Mouse (Mus musculus) limb, embryonic 10.5 days (tissue): Measurements from ENCODE around the gene Zmiz2. TPM values are rescaled to one million over a fixed set of nuclear protein-coding genes. Genes with fewer than 3 reads are reported as not detected.
"Not testable (repeated sequence)": the region's sequence is repeated elsewhere in the genome, so short reads cannot be mapped to it uniquely, and the experiment has no call there.

Experiments used
- DNase-seq: peaks from one replicate; pipeline ENCODE4 v3.0.0-alpha.2; 2017; ENCODE audit warnings: low spot score
- H3K27ac ChIP-seq: fragments of 300-500 bp; sonication (generic); 2 replicates; pipeline ENCODE4 v1.5.1; 2016; ENCODE audit warnings: mild to moderate bottlenecking
- H3K27me3 ChIP-seq: fragments of 300-500 bp; sonication (generic); 2 replicates; pipeline ENCODE4 v1.6.1; 2016; ENCODE audit warnings: low read depth, mild to moderate bottlenecking; ENCODE audit not compliant: poor library complexity, severe bottlenecking
- H3K36me3 ChIP-seq: fragments of 300-500 bp; sonication (generic); 2 replicates; pipeline ENCODE4 v1.6.1; 2016; ENCODE audit warnings: mild to moderate bottlenecking, moderate library complexity
- H3K4me1 ChIP-seq: fragments of 300-500 bp; sonication (generic); 2 replicates; pipeline ENCODE4 v1.6.1; 2016
- H3K4me3 ChIP-seq: fragments of 300-500 bp; sonication (generic); 2 replicates; pipeline ENCODE4 v1.5.1; 2016; ENCODE audit warnings: mild to moderate bottlenecking, moderate library complexity
- H3K9me3 ChIP-seq: fragments of 300-500 bp; sonication (generic); replicated peaks from 2 replicates; pipeline ENCODE4 v1.6.1; 2016; ENCODE audit warnings: mild to moderate bottlenecking
- WGBS: fragments of 180-500 bp; shearing (Covaris S2); methylation state at CpG from one replicate; pipeline ENCODE4 v1.1.7; 2016; 5-methylcytosine and 5-hydroxymethylcytosine counted together
- polyA plus RNA-seq: library from polyadenylated mRNA; unstranded; fragments of >200 nt; fragmentation: Nextera tagmentation; extraction: Ambion mirVana; gene quantifications from 2 replicates; pipeline ENCODE4 v1.2.1, GENCODE M21; 2016

Gene Zmiz2
- polyA plus RNA-seq, 1 experiment from 2014 or later = 12.4 TPM

DNA sequence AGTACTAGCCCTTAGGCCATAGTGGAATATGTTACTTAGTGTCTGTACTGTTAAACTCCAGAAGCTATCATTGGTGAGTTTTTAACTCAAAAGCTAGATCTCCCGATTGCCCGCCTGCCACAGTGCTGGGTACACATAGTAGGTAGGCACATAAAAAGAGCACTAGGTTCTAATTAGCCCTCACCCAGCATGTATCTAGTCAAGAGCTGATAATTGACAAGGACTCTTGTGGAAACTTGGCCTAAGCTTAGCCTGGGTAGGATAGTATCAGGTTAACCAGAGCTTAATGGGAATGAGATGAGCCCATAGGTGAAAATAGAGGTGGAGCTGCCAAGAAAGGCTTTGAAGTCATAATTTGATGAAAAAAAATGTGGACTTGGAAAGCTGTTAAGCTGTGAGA lies 28.2 kb downstream of the Zmiz2 start:
- H3K9me3 ChIP-seq = no peaks in the 10 kb centered on the region
- no peaks in the 10 kb centered on the region for H3K27me3 ChIP-seq
- H3K4me3 ChIP-seq = peak overlapping the region; percentile 89
- peaks cover 22% of the 10 kb centered on the region for H3K4me1 ChIP-seq
- WGBS = 53% methylated on average over 2 of the region's 2 CpGs
- no peak for DNase-seq
- H3K27ac ChIP-seq = peak overlapping the region; percentile 99; the same call in 1 of the 2 replicates
- H3K36me3 ChIP-seq = peaks cover 56% of the 10 kb centered on the region

DNA sequence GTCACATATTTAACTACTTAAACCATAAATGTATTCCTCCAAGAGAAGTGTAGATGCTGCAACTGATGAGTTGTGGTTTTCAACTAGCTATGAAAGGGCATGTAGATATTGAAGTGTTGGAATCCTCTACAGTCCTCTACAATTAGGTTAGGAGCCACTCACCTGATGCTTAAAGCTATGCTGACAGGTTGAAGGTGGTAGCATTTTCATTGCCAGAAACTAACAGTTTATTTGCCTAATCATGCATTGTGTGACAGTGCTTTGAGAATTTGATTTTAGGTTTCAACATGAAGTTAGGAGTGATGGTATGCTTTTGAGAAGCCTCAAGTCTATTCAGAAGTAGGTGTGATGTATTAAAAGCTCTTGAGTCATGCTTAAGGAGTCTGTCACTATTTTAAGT lies 28.6 kb downstream of the Zmiz2 start:
- H3K4me1 ChIP-seq = peaks cover 22% of the 10 kb centered on the region
- H3K36me3 ChIP-seq = peaks cover 60% of the 10 kb centered on the region
- no peaks in the 10 kb centered on the region for H3K9me3 ChIP-seq
- H3K27ac ChIP-seq = no peak overlapping the region
- H3K4me3 ChIP-seq = peak overlapping the region; percentile 89
- DNase-seq = no peak
- no peaks in the 10 kb centered on the region for H3K27me3 ChIP-seq

DNA sequence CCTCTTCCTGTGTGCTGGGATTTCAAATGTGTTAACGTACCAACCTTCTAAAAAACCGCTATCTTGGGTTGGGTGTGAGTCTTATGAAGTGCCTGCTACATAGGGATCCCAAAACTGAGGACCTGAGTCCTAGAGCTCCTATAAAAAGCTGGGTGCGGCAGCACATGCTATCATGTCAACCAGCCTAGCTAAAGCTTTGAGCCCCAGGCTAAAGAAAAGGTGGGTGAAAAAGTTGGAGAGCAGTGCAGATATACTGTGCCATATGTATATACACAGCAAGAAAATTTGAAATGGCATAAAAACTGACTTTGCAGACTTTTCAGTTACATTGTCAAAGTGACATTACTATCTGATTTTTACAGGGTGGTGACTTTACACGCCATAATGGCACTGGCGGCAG lies 29.9 kb downstream of the Zmiz2 start:
- Histone ChIP-seq H3K9me3 (no peaks in the 10 kb centered on the region), H3K27me3 (no peaks in the 10 kb centered on the region), H3K4me3 (peak overlapping the region; percentile 28), H3K27ac (no peak overlapping the region), H3K36me3 (peaks cover 72% of the 10 kb centered on the region), H3K4me1 (peaks cover 22% of the 10 kb centered on the region)
- 93% methylated on average over 5 of the region's 5 CpGs for WGBS
- no peak for DNase-seq

DNA sequence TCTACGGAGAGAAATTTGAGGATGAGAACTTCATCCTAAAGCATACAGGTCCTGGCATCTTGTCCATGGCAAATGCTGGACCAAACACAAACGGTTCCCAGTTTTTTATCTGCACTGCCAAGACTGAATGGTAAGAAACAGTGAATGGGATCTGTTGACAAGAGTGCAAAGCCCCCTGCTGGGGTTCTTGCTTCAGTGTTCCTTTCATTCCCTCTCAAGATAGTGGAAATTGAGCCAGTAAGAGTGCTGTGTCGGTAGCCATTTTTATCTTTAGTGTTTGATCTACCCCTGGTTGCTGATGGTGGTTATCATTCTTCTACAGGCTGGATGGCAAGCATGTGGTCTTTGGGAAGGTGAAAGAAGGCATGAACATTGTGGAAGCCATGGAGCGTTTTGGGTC lies 30.3 kb downstream of the Zmiz2 start:
- peaks cover 22% of the 10 kb centered on the region for H3K4me1 ChIP-seq
- not testable (repeated sequence) for H3K4me3 ChIP-seq, H3K9me3 ChIP-seq, H3K27ac ChIP-seq, H3K27me3 ChIP-seq, DNase-seq
- 85% methylated on average over 4 of the region's 4 CpGs for WGBS
- peaks cover 76% of the 10 kb centered on the region for H3K36me3 ChIP-seq

DNA sequence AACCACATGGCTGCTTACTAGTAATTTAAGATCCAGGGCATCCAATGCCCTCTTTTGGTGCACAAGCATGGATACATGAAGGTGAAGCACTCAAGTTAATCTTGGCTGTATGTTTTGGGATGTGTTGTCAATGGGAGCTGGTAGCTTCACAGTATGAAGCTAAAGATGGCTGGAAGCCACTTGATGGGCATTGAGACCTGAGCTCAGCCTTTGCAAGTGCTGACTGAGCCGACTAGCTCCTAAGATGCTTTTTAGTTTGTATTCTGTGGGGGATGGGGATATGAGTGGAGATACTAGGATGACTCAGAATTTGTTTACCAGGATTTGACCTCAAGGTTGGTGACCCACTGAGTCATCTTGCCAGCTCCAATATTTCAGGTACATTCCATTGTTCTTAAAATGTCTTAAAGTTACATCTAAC lies 31.4 kb downstream of the Zmiz2 start:
- peaks cover 86% of the 10 kb centered on the region for H3K36me3 ChIP-seq

DNA sequence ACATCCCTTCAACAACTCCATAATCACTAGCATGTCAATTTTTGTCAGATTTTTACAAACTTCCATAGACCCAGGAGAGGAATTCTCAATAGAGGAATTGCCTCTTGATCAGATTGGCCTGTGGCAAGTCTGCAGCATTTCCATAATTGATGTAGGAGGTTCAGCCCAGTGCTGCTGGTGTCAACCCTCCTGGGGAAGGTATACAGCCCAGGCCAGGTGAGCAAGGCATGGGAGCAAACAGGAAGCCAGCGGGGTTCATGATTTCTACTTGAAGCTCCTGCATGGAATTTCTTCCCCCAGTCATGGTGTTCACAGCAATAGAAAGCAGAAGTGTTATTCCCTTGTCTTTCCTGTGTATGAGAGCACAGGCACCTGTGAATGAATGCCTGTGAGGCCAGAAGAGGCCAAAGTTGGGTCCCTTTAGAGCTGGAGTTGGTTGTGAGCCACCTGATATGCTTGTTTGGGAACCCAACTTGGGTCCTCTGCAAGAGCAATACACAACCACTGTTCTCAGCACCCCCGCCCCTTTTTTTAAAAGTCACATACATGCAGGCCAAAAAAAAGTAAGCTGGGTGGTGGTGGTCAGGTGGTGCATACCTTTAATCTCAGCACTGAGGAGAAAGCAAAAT lies 32.0 kb downstream of the Zmiz2 start:
- peaks cover 89% of the 10 kb centered on the region for H3K36me3 ChIP-seq
- no peaks in the 10 kb centered on the region for H3K27me3 ChIP-seq
- no peak for DNase-seq
- H3K9me3 ChIP-seq = no peaks in the 10 kb centered on the region
- H3K4me1 ChIP-seq = peaks cover 11% of the 10 kb centered on the region
- H3K4me3 ChIP-seq = no peak overlapping the region
- 71% methylated on average over 2 of the region's 2 CpGs for WGBS
- no peak overlapping the region for H3K27ac ChIP-seq

More for the DNA sequence above, 31.4 kb downstream of the Zmiz2 start:
- 44% methylated on average over 1 of the region's 1 CpGs for WGBS
- DNase-seq = no peak
- no peak overlapping the region for H3K27ac ChIP-seq
- no peak overlapping the region for H3K4me3 ChIP-seq
- H3K4me1 ChIP-seq = peaks cover 13% of the 10 kb centered on the region
- H3K27me3 ChIP-seq = no peaks in the 10 kb centered on the region
- no peaks in the 10 kb centered on the region for H3K9me3 ChIP-seq

DNA sequence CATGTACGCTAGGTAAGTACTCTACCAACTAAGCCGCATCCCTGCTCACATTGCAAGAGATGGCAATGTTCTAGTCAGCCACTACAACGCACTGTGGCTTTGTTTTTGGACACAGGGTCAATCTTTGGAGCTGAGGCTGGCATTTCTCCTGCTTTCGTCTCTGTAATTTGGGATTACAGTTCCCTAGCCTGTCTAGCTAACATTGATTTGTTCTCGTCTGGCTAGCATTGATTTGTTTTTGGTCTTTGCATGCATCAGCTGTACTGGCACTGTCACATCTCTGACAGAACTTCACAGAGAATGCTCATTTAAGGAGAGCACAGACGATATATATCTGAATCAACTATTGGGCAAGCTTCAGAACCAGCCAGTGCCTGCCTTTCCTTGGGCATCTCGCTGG lies 41.3 kb downstream of the Zmiz2 start:
- WGBS = 94% methylated on average over 7 of the region's 7 CpGs
- no peak overlapping the region for H3K27ac ChIP-seq
- no peaks in the 10 kb centered on the region for H3K9me3 ChIP-seq
- peaks cover 98% of the 10 kb centered on the region for H3K36me3 ChIP-seq
- DNase-seq = no peak
- H3K4me3 ChIP-seq = no peak overlapping the region
- H3K4me1 ChIP-seq = no peaks in the 10 kb centered on the region
- no peaks in the 10 kb centered on the region for H3K27me3 ChIP-seq

DNA sequence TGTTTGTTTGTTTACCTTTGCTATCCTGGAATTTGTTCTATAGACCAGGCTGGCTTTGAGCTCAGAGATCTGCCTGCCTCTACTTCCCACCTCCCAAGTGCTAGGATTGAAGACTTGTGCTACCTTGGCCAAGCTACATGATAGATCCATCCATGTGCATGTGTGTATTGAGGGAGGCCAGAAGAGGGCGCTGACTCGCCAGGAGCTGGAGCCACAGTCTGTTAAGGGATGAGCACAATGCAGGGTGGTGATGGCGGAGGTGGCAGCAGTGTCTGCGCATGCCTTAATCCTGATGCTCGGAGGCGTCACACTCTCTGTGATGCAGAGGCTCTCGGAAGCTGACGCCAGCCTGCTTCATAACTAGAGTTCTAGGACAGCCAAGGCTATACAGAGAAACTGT lies 47.6 kb downstream of the Zmiz2 start:
- no peaks in the 10 kb centered on the region for H3K4me1 ChIP-seq
- no peak overlapping the region for H3K4me3 ChIP-seq
- no peak for DNase-seq
- no peak overlapping the region for H3K27ac ChIP-seq
- WGBS = 69% methylated on average over 8 of the region's 8 CpGs
- H3K36me3 ChIP-seq = peaks cover 92% of the 10 kb centered on the region
- no peaks in the 10 kb centered on the region for H3K9me3 ChIP-seq
- H3K27me3 ChIP-seq = no peaks in the 10 kb centered on the region

DNA sequence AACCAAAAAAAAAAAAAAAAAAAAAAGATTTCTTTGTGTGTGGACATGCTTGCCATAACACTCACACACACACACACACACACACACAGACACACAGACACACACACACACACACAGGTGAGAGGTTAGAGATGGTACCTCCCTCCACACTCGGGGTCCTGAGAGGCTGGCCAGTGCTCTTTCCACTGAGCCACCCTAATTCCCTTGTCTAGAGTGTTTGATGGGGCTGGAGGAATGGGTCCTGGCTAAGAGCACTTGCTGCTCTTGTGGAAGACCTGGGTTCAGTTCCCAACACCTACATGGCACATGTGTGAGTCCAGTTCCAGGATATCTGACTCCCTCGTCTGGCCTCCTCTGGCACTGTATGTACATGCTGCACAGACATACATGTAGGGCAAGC lies 48.8 kb downstream of the Zmiz2 start:
- H3K9me3 ChIP-seq = no peaks in the 10 kb centered on the region
- H3K4me1 ChIP-seq = no peaks in the 10 kb centered on the region
- no peak overlapping the region for H3K4me3 ChIP-seq
- no peaks in the 10 kb centered on the region for H3K27me3 ChIP-seq
- peaks cover 85% of the 10 kb centered on the region for H3K36me3 ChIP-seq
- no peak overlapping the region for H3K27ac ChIP-seq
- WGBS = 91% methylated on average over 2 of the region's 2 CpGs
- no peak for DNase-seq

DNA sequence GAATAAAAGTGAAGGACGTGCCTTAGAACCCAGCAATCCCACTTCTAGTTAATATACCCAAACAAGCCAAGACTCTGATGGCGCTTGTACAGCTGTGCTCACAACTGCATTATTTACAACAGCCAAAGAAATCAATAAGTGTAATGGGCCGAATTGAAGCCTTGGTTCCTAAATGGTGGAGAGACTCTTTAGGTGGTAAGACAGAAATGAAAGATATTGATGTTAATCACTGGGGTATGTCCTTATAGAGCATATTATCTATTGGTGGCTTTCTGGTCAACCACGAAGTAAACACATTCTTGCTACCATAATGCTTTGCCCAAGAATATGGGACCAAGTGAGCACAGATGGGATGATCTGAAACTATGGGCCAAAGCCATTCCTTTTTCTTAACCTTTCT lies 51.3 kb downstream of the Zmiz2 start:
- 98% methylated on average over 4 of the region's 4 CpGs for WGBS
- Histone ChIP-seq H3K27ac (no peak overlapping the region), H3K27me3 (no peaks in the 10 kb centered on the region), H3K4me3 (no peak overlapping the region), H3K4me1 (peaks cover 10% of the 10 kb centered on the region; the same call in 1 of the 2 replicates), H3K9me3 (no peaks in the 10 kb centered on the region), H3K36me3 (peaks cover 61% of the 10 kb centered on the region)
- DNase-seq = no peak

DNA sequence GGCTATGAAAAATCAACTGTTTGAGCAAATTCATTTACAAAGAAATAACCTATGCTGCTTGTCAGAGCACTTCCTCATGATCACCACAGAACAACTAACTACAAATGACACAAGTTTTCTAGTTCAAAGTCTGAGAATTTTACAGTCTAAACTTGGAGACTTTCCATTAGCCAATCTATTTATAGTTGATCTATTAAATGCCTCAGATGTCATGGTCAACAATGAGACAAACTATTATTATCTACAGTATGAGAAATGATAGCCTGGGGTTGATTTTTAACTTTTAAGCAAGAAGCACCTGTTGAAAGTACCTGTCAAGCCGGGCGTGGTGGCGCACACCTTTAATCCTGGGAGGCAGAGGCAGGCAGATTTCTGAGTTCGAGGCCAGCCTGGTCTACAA lies 53.7 kb downstream of the Zmiz2 start:
- WGBS = 92% methylated on average over 4 of the region's 4 CpGs
- Histone ChIP-seq H3K9me3 (no peaks in the 10 kb centered on the region), H3K4me3 (no peak overlapping the region), H3K36me3 (peaks cover 37% of the 10 kb centered on the region), H3K27me3 (no peaks in the 10 kb centered on the region), H3K27ac (no peak overlapping the region), H3K4me1 (peaks cover 11% of the 10 kb centered on the region; the same call in 1 of the 2 replicates)
- no peak for DNase-seq

DNA sequence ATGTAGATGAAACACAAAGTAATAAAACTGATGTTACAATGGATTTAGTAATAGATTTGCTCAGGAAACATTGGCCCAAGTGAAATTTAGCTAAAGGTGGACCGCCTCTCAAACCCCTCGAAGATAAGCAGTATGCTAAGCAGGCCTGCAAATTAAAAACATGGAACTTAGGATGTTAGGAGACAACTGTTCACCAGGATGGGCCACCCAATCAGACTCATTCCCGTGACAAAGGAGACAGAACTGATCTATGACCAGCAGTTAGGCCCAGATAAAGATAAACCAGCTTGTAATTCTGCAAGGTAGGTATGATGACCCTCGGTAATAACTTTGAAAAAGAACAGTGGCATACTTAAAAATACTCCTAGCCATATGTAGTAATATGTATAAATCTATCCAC lies 54.2 kb downstream of the Zmiz2 start:
- Histone ChIP-seq H3K27me3 (no peaks in the 10 kb centered on the region), H3K4me3 (peak overlapping the region; percentile 90), H3K27ac (peak overlapping the region; percentile 99), H3K36me3 (peaks cover 32% of the 10 kb centered on the region), H3K9me3 (no peaks in the 10 kb centered on the region), H3K4me1 (peaks cover 11% of the 10 kb centered on the region; the same call in 1 of the 2 replicates)
- WGBS = 69% methylated on average over 4 of the region's 4 CpGs
- DNase-seq = no peak

DNA sequence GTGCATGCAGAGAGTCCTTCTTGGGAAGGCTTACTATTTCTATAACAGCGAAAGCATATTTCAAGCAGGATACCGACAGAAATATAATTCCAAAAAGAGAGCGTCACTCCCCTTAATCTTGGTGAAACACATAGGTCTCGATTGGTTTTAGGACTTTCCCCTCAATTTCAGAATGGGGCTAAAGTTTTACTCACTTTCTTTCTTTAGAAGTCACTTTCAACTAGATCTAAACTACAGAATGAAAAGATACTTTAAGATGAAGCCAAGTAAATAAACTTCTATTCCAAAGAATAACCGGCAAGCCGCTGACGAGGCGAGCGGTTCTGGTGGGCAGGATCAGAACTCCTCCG lies 54.8 kb downstream of the Zmiz2 start:
- peaks cover 11% of the 10 kb centered on the region; the same call in 1 of the 2 replicates for H3K4me1 ChIP-seq
- H3K4me3 ChIP-seq = peak overlapping the region; percentile 90
- WGBS = under 1% methylated on average over 10 of the region's 10 CpGs
- no peaks in the 10 kb centered on the region for H3K27me3 ChIP-seq
- no peaks in the 10 kb centered on the region for H3K9me3 ChIP-seq
- H3K36me3 ChIP-seq = peaks cover 26% of the 10 kb centered on the region
- peak overlapping the region; percentile 99 for H3K27ac ChIP-seq
- DNase-seq = no peak
